Mouse (Mus musculus) kidney, embryonic 14.5 days (tissue): Measurements from ENCODE around the gene Galt. TPM values are rescaled to one million over a fixed set of nuclear protein-coding genes. Genes with fewer than 3 reads are reported as not detected.
"Not testable (repeated sequence)": the region's sequence is repeated elsewhere in the genome, so short reads cannot be mapped to it uniquely, and the experiment has no call there.

Source experiments
- ATAC-seq: fragments of 200-750 bp; cut with Nextera tagmentation; 2 replicates; pipeline ENCODE4 v1.8.0; 2017; ENCODE audit warnings: moderate number of reproducible peaks, mild to moderate bottlenecking, moderate TSS enrichment, moderate library complexity; ENCODE audit not compliant: low FRiP score, low TSS enrichment
- H3K27ac ChIP-seq: fragments of 300-500 bp; sonication (generic); 2 replicates; pipeline ENCODE4 v1.5.1; 2014; ENCODE audit warnings: low read depth, mild to moderate bottlenecking, low read length, moderate library complexity, mixed read lengths
- H3K27me3 ChIP-seq: fragments of 300-500 bp; sonication (generic); 2 replicates; pipeline ENCODE4 v1.6.1; 2014; ENCODE audit warnings: mild to moderate bottlenecking, low read length; ENCODE audit not compliant: control insufficient read depth, insufficient read depth
- H3K36me3 ChIP-seq: fragments of 300-500 bp; sonication (generic); 2 replicates; pipeline ENCODE4 v1.6.1; 2014; ENCODE audit warnings: low read length, mixed read lengths; ENCODE audit not compliant: control insufficient read depth, insufficient read depth
- H3K4me1 ChIP-seq: fragments of 300-500 bp; sonication (generic); 2 replicates; pipeline ENCODE4 v1.6.1; 2014; ENCODE audit warnings: low read length, mixed read lengths; ENCODE audit not compliant: control insufficient read depth, insufficient read depth
- H3K4me2 ChIP-seq: fragments of 300-500 bp; sonication (generic); replicated peaks from 2 replicates; pipeline ENCODE4 v1.6.1; 2014; ENCODE audit warnings: low read depth, mild to moderate bottlenecking, low read length
- H3K4me3 ChIP-seq: fragments of 300-500 bp; sonication (generic); 2 replicates; pipeline ENCODE4 v1.5.1; 2014; ENCODE audit warnings: mild to moderate bottlenecking, low read length
- H3K9ac ChIP-seq: fragments of 300-500 bp; sonication (generic); 2 replicates; pipeline ENCODE4 v1.6.1; 2014; ENCODE audit warnings: low read depth, mild to moderate bottlenecking, low read length, moderate library complexity
- H3K9me3 ChIP-seq: fragments of 300-500 bp; sonication (generic); 2 replicates; pipeline ENCODE4 v1.6.1; 2016; ENCODE audit warnings: low read length; ENCODE audit not compliant: control insufficient read depth
- WGBS: fragments of 180-500 bp; shearing (Covaris S2); extraction: QIAGEN DNeasy Blood & Tissue Kit; methylation state at CpG from one replicate; pipeline ENCODE4 v1.1.7; 2014; 5-methylcytosine and 5-hydroxymethylcytosine counted together
- polyA plus RNA-seq: library from polyadenylated mRNA; unstranded; fragments of >200 nt; fragmentation: Nextera tagmentation; extraction: Ambion mirVana; gene quantifications from 2 replicates; pipeline ENCODE4 v1.2.1, GENCODE M21; 2014

Galt gene
- polyA plus RNA-seq, 1 experiment from 2014 or later: 42.1 TPM

- H3K9me3 ChIP-seq: no peaks in the 10 kb centered on the region
- WGBS: 16% methylated on average over 8 of the region's 8 CpGs
- ATAC-seq: peak; percentile 82
- H3K27ac ChIP-seq: peak overlapping the region; percentile 87
- H3K4me3 ChIP-seq: peak overlapping the region; percentile 41
- H3K9ac ChIP-seq: peak overlapping the region; percentile 58; the same call in 1 of the 2 replicates
- no peaks in the 10 kb centered on the region for H3K27me3 ChIP-seq
- peak overlapping the region; percentile 58 for H3K4me2 ChIP-seq
- peaks cover 9% of the 10 kb centered on the region; the same call in 1 of the 2 replicates for H3K36me3 ChIP-seq
- H3K4me1 ChIP-seq: peaks cover 28% of the 10 kb centered on the region
Observed at GRCm38 (mm10) chr4:41762099-41762687, 7.2 kb downstream of the Galt start.

DNA sequence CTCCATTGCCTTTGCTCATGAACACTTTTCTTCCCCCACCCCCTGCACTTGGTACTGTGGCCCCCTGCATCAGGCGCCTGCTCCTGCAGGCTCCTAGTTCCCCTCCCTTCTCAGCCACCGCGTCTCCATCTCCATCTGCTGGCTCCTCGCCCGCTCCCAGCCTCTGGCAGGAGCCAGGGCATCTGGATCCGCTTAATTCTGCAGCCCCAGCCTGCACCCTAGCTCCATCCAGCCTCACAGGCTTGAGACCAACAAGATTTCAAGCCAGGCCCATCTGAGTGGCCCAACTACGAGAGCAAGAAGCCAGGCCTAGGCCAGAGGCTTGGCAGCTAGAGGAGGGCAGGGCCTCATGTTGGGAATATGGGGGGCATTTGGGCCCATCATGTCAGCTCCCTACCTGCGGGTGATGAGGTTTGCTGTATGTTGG lies 7.7 kb downstream of the Galt start:
- Histone ChIP-seq H3K4me3 (peak overlapping the region; percentile 41), H3K4me2 (peak overlapping the region; percentile 58), H3K4me1 (peaks cover 28% of the 10 kb centered on the region), H3K27ac (peak overlapping the region; percentile 87), H3K9ac (peak overlapping the region; percentile 58; the same call in 1 of the 2 replicates)
- H3K9me3 ChIP-seq, H3K27me3 ChIP-seq, H3K36me3 ChIP-seq, ATAC-seq: not testable (repeated sequence)
- 31% methylated on average over 8 of the region's 8 CpGs for WGBS

GRCm38 (mm10) chr4:41763176-41763575 lies 8.1 kb downstream of the Galt start:
- H3K36me3 ChIP-seq, H3K4me3 ChIP-seq, H3K27me3 ChIP-seq, H3K9me3 ChIP-seq, H3K9ac ChIP-seq, H3K4me2 ChIP-seq, H3K27ac ChIP-seq, ATAC-seq: not testable (repeated sequence)
- H3K4me1 ChIP-seq: peaks cover 28% of the 10 kb centered on the region
- WGBS: 85% methylated on average over 3 of the region's 6 CpGs

GRCm38 (mm10) chr4:41767301-41767700 lies 12.3 kb downstream of the Galt start:
- H3K4me1 ChIP-seq, H3K27ac ChIP-seq, H3K9me3 ChIP-seq, ATAC-seq, H3K27me3 ChIP-seq, H3K4me2 ChIP-seq, H3K4me3 ChIP-seq, H3K36me3 ChIP-seq, H3K9ac ChIP-seq: not testable (repeated sequence)
- 83% methylated on average over 10 of the region's 10 CpGs for WGBS

- 8% methylated on average over 8 of the region's 16 CpGs for WGBS
- H3K27me3 ChIP-seq, H3K4me1 ChIP-seq, H3K36me3 ChIP-seq, H3K27ac ChIP-seq, H3K9ac ChIP-seq, H3K9me3 ChIP-seq, ATAC-seq: not testable (repeated sequence)
- Histone ChIP-seq H3K4me3 (peak overlapping the region; percentile 19; the same call in 1 of the 2 replicates), H3K4me2 (peak overlapping the region; percentile 27)
Observed at GRCm38 (mm10) chr4:41772946-41773345, 17.9 kb downstream of the Galt start.

DNA sequence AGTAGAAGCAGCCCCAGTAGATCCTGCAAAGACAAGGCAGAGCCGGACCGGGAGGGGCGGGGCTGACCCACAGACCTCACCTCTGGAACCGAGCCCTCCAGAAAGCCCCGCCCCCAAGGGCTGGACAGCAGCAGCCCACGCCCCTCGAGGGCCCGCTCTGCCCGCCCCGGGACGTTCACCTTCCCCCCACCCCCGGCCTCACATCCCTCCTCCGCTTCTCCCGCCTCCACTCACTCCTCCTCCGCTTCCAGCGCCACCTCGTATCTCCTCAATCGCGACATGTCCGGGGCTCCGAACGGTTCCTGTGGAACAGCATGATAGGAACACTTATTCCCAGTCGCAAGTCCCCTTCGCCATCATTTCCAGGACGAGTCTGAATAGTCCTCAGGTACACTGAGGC lies 18.5 kb downstream of the Galt start:
- 1% methylated on average over 19 of the region's 25 CpGs for WGBS
- not testable (repeated sequence) for H3K27me3 ChIP-seq, H3K9ac ChIP-seq, H3K4me1 ChIP-seq, H3K9me3 ChIP-seq, ATAC-seq, H3K27ac ChIP-seq, H3K36me3 ChIP-seq
- Histone ChIP-seq H3K4me3 (peak overlapping the region; percentile 28; the same call in 1 of the 2 replicates), H3K4me2 (peak overlapping the region; percentile 26; the same call in 1 of the 2 replicates)

- not testable (repeated sequence) for H3K4me1 ChIP-seq, H3K9me3 ChIP-seq, ATAC-seq, H3K27ac ChIP-seq, H3K36me3 ChIP-seq, H3K27me3 ChIP-seq, H3K9ac ChIP-seq
- WGBS: 2% methylated on average over 12 of the region's 14 CpGs
- Histone ChIP-seq H3K4me3 (peak within 1 kb of the TSS; percentile 28; the same call in 1 of the 2 replicates), H3K4me2 (peak within 1 kb of the TSS; percentile 33)
Observed at GRCm38 (mm10) chr4:41774002-41774401, 19.0 kb downstream of the Galt start, which contains the start of gene Ccl27a. Gene Ccl27a, minus strand, starts transcription at chr4:41774247.

GRCm38 (mm10) chr4:41774506-41774905 lies 19.5 kb downstream of the Galt start:
- not testable (repeated sequence) for H3K27me3 ChIP-seq, H3K9ac ChIP-seq, ATAC-seq, H3K36me3 ChIP-seq, H3K9me3 ChIP-seq, H3K27ac ChIP-seq, H3K4me1 ChIP-seq
- H3K4me3 ChIP-seq: peak overlapping the region; percentile 28; the same call in 1 of the 2 replicates
- WGBS: 66% methylated on average over 3 of the region's 3 CpGs
- peak overlapping the region; percentile 33 for H3K4me2 ChIP-seq

GRCm38 (mm10) chr4:41775840-41776239 lies 20.8 kb downstream of the Galt start:
- H3K4me1 ChIP-seq, H3K27me3 ChIP-seq, H3K9me3 ChIP-seq, ATAC-seq, H3K27ac ChIP-seq, H3K36me3 ChIP-seq, H3K4me3 ChIP-seq, H3K9ac ChIP-seq, H3K4me2 ChIP-seq: not testable (repeated sequence)
- WGBS: 88% methylated on average over 1 of the region's 1 CpGs
